Mouse (Mus musculus) cerebellum, adult 18-20 months (tissue): ENCODE data around the gene Kif1b.
"Not testable (repeated sequence)": the region's sequence is repeated elsewhere in the genome, so short reads cannot be mapped to it uniquely, and the experiment has no call there.

Experiments
- DNase-seq, 2 experiments: peaks; one replicate each; pipeline ENCODE4 v3.0.0; 2021

Gene Kif1b

DNA sequence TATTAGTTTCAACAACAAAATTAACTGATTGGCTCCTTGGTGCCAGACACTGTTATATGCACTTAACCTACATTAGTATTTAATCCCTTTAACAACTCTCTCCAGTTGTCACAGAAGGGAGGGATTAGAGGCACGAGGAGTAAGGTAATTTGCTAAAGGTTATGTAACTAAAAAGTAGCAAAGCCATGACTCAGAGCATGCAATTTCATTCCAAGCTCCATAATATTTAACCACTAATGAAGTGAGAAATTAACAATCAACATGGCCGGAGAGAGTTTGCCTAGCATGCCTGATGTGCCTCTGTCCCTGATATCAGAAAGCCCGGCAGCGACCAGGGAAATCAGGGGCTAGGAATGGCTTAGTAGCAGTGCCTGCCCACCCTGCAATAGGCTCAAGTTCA lies 38.5 kb downstream of the Kif1b start:
- no peak for DNase-seq

DNA sequence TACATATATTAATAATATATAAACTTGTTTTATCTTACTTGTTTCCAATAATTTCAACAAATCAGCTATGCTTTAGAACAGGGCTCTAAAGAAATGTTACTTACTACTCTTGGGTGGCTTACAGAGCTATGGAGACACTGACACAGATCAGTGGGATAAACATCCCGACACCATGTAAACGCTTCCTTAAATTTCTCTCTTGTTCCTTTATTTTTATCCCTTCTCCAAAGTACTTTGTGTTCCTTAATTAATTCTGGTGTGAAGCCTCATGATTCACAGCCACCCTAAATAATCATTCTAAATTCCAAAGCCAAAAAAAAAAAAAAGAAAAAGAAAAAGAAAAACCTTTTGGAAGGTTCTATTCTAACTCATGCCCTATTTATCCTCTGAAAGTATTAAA lies 42.6 kb downstream of the Kif1b start:
- DNase-seq, result no peak

GRCm38 (mm10) chr4:149263218-149263617 lies 44.3 kb downstream of the Kif1b start:
- DNase-seq, result no peak

- DNase-seq, result no peak
Measured at GRCm38 (mm10) chr4:149261466-149261865, 46.0 kb downstream of the Kif1b start.

- DNase-seq, result no peak
Measured at GRCm38 (mm10) chr4:149260911-149261310, 46.6 kb downstream of the Kif1b start.

DNA sequence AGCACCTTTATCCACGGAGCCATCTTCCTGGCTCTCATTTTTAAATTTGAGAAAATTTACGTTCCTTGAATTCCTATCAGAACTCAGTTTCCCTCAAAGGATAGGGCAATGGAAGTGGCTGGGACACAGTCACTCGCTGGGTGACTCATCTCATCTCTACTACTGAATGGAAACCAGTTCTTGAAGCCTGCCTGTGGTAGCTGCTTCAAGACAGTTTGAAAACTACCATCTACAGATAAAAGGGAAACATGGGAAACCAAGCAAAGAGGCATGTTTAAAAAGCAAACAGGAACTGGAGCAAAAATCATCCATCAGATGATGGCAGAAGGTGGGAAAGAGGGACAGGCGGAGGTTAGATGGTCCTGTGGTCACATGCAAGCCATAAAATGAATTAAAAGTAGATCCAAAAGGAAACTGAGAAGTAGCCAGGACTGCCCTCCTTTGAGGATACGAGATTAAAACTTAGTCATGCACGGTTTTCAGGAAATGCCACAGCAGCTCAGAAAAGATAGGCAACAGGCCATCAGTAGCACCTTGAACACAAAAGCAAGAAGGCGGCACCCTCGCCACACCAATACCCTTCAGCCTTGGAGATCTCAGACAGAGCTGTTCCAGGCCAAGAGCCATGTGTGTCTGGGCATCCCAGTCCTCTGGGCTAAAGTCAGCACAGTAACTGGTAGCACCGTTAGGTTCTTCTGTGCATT lies 48.0 kb downstream of the Kif1b start:
- no peak for DNase-seq

- no peak for DNase-seq
Measured at GRCm38 (mm10) chr4:149258926-149259325, 48.6 kb downstream of the Kif1b start.

DNA sequence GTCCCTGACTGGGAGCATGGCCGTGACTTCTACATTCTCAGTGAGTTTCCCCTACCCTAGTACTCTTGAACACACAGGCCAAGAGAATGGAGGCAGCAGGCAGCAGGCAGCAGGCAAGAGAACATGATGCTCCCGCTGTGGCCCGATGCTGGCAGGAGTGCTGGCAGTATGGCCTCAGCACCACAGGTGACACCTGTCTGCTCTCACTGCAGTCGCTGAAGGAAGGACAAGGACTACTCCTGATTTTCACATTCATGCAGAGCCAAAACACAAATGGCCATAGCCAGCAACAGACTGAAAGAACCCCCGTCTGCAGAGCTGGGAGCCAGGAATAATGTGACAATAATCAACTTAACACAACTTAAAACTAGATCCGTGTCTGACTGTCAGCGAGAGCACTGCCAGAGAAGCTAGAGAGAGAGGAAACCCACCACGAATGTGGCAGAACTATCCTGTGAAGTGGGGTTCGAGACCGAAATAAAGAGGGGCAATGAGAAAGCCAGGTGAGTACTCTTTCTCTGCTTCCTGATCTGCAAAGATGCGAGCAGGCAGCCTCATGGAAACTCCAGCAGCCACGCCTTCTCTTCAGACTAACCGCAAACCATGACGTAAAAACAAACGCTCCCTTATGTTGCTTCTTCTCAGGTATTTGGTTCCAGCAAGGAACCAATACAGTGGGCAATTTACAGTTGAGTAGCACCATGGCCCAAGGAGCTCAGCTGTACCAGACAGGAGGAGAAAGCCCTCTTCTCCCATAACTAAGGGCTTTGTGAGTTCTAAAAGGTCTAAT lies 50.8 kb downstream of the Kif1b start:
- DNase-seq, result peak; percentile 83 to 89

DNA sequence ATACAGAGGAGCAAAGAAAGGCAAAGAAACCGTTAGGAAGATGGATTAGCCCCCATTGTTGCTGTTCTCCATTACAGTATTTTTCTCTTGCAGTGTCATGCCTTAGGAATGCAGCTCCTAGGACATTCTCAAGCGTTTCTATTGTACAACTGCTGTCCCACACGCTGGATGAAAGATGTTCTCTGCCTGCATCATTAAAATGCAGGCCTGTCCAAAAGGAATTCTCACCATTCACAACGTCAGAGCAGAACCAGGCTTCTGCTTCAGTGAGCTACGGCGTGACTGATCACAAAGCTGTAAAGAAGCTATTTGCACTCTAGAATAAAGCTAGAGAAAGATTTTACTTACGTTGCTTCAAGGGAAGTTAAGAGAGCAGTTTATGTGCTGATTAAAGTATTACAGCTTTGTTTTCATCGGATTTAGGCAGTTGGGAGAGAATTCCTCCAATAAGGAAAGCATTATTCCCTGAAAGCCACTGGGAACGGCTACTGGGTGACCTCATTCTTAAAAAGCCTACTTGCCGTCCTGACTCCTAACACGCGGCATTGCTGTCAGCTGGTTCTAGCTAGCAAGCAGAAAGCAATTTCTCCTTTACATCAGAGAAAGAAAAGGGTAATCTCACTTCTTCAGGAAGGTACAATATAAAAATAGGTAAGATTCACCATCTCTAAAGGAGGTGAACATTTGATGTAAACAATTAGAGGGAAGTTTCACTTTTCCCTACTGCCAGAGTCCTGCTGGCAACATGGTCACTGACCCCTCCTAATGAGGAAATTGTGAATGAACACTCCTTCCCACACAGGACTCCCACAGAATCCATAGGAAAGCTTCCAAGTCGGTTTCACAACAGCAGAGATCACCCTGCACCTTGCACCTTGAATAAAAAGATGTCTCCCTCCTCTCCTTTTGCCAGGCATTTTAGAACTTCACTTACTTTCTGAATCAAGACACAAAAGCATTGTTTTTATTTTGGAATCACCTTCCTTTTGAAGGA lies 51.9 kb downstream of the Kif1b start:
- DNase-seq, result peak in 1 of 2 experiments; percentile 20

DNA sequence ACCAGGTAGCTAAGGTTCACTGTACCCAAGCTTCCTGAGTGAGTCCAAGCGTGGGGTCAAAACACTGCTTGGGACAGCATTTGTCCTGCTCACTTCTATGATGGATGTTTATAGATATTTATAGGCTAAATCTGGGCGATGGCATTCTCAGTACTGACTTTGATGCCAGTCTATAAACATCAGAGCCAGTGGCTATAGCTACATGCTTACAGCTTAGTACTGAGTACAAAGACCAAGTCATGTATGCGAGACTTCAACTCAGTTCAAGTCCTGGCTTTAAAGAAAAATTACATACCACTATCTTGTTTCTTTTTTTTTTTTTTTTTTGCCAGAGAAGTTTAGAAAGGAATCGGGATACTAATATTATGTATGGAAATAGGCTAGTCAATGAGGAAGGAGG lies 52.7 kb downstream of the Kif1b start:
- no peak for DNase-seq

DNA sequence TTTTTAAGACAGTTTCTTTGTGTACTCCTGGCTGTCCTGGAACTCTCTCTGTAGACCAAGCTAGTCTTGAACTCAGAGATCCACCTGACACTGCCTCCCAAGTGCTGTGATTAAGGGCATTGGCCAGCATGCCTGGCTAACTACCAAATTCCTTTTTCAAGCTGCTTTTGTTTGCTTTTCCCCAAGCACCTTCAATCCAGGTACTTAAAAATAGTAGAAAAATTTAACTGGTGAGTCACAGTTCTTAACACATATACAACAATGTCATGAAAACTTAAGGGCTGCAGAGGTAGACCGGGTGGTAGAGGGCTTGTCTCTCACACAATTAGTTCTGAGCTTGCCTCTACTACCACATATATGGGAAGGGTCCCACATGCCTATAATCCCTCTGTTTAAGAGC lies 58.2 kb downstream of the Kif1b start:
- no peak for DNase-seq

DNA sequence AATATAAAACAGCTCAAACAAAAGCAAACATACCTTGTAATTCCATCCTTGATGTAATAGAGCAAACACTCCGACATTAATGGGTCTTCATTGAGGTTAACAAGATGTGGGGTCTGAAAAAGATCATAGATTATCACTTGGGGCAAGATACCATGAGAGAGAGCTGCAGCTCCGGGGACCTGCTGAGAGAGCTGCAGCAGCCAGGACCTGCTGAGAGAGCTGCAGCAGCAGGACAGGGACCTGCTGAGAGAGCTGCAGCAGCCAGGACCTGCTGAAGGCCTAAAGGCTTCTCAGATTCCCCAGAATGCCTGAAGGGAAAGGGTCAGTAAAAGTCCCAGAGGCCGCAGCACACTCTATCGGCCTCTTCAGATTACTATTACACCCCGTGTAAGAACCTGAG lies 59.7 kb downstream of the Kif1b start:
- no peak for DNase-seq

DNA sequence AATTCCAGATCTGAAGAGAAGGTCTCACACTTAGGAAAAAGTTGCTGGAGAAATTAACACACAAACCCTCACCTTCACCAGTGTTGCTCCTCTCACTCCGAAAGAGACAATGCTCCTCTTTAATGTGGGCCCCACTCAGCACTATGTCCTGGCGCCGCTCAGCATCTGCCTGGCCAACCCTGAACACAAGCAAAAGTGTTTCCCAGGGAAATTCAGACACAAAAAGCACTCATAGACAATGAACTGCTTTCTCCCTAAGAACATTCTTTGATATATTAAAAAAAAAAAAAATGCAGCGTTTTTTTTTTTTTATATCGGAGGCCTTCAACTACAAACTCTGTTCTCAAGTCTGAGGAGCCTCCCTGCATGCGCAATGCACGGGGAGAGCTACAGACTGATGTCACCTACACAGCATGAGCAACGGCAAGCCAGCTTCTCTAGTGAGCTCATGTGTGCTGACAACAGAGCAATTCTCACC lies 60.3 kb downstream of the Kif1b start:
- DNase-seq, result peak in 1 of 2 experiments; percentile 58

- no peak for DNase-seq
Measured at GRCm38 (mm10) chr4:149246578-149247155, 60.8 kb downstream of the Kif1b start.

- no peak for DNase-seq
Measured at GRCm38 (mm10) chr4:149237011-149237410, 70.5 kb downstream of the Kif1b start.

DNA sequence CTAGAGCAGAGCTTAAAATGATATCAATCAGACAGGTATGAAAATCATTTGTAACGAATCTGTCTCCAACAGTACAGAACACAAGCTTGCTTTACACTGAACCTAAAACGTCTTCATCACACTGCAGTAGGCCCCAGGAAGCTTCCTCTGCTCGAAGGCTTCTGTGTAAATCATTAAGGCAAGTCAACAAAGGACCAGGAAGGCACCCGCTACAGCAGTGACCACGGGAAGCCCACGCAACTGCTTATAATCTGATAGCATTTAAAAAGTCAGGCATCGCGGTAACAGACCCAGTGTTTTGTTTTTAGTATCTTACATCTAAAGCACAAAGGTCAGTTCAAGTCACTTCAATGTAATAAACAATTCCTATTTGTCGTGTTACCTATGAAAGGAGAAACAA lies 73.6 kb downstream of the Kif1b start:
- no peak for DNase-seq

DNA sequence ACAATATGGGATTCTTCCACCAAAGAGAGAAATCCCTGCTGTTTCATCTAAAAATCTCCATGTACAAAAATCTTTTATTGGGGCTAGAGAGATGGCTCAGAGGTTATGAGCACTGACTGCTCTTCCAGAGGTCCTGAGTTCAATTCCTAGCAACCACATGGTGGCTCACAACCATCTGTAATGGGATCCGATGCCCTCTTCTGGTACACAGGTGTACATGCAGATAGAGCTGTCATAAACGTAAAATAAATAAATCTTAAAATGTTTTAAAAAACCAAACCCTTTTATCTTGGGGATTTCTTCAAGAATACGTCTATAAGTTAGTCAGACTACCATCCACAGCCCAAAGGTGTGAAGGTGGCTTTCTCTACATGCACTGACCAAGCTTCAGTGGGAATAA lies 78.8 kb downstream of the Kif1b start:
- not testable (repeated sequence) for DNase-seq

GRCm38 (mm10) chr4:149228256-149228655 lies 79.2 kb downstream of the Kif1b start:
- DNase-seq, result peak; percentile 57 to 65

- no peak for DNase-seq
Measured at GRCm38 (mm10) chr4:149226311-149226710, 81.2 kb downstream of the Kif1b start.

DNA sequence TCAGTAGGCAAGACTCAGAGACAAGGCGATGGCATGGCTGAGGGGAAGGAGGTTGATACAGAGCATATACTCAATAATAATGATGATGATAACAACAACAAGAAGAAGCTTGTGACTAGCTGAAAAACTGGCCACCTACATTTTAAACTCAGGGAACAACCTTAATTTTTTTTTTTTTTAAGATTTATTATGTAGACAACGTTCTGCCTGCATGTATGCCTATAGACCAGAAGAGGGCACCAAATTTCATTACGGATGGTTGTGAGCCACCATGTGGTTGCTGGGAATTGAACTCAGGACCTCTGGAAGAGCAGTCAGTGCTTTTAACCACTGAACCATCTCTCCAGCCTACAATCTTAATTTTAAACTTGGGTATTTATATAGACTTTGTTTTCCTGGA lies 84.0 kb downstream of the Kif1b start:
- DNase-seq, result no peak

DNA sequence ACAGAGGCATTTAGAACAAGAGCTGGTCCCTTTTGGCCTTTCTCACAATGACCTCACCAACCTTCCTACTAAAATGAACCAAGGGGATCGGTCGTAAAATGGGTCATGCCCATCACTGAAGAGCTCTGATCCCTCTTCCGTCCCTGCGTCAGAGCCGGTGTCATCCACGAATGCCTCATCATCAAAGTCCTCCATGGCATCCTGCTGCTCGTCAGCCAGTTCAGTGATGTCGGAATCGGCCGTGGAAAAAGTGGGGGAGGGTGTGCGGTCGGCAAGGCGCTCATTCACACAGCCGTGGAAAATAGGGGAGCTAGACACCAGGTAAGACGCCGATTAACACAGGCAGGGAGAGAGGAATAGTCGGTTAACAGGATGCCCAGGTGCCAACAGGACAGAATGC lies 87.0 kb downstream of the Kif1b start:
- DNase-seq, result peak; percentile 19 to 43

DNA sequence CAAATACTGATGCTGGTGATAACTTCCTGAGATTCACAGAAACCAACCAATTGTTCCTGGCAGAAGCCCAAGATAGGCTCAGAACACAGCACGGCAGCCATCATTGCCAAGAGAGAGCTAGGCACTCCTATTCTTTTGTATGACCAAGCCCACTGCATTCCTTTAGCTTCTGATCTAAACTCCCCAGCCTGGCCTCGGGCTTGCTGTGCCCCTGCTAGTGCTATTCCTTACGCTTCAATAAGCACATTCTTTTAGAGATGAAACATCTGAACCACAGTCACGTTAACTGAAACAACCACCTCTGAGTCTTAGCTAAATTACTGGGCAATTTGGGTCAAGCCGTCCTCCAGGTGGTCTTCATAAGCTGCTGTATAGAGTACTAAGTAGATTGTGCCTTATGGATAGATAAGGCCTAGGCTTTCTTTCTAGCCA lies 87.4 kb downstream of the Kif1b start:
- DNase-seq, result peak; percentile 70 to 78
